Mouse (Mus musculus): Measurements from ENCODE around the gene Fars2. TPM values are rescaled to one million over a fixed set of nuclear protein-coding genes. Genes with fewer than 3 reads are reported as not detected.
A peak's percentile ranks its signal among the peaks of the same experiment; 100 is the strongest.

The Fars2 gene
- polyA plus RNA-seq, 1 experiment from 2014 or later = 46.3 TPM

DNA sequence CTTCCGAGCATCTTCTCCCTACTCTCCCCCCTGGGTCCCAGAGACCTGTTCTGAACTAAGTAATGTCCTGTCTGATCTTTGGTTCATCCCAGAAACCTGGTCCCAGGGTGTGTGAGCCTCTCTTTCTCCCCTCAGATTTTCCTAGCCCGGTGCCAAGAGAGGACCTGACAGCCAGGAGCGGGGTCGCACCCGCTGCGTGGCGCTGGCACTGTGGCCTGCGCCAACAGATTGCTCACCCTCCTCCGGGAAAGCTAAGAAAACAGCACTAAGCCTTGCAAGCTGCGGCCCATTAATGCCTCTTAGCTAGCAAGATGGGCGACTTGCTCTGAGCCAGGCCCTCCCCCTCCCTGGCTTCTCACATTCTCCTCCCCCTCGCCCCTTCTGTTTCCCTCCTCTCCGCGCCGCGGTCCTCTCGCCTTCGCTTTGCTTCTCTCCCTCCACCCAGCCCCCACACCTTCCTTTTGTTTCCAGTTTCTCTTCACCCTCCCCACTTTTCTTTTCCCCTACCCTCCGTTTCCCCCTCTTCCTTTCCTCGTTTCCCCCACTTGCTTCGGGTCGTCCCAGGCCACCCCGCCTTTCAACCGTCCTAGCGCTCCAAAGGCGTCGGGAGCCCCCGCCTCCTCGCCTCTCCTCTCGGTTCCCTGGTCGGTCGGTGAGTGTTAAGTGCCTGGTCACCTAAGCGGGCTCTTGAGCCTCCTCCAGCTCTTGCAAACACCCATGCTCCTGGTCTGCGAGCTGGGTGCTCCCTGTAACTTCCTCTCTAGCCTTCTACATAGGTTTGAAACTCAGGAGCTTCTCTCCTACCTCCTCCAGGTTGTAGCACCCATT lies 610.0 kb downstream of the Fars2 start:
- Histone ChIP-seq H3K4me2 (peak overlapping the region; percentile 73), H3K9me3 (replicated peaks) (no peaks in the 10 kb centered on the region), H3K27me3 (replicated peaks) (peaks cover 78% of the 10 kb centered on the region), H3K36me3 (no peaks in the 10 kb centered on the region), H3K9ac (peak overlapping the region; percentile 16; the same call in 1 of the 2 replicates), H3K4me1 (replicated peaks) (peaks cover 27% of the 10 kb centered on the region), H3K4me3 (peak overlapping the region; percentile 43), H3K27ac (ENCODE audit: poor library complexity, severe bottlenecking) (no peak overlapping the region)
- no peak for ATAC-seq (ENCODE audit: insufficient number of reproducible peaks, low FRiP score)
- under 1% methylated on average over 34 of the region's 34 CpGs for WGBS

- 2% methylated on average over 21 of the region's 23 CpGs for WGBS
- peaks cover 27% of the 10 kb centered on the region for H3K4me1 ChIP-seq (replicated peaks)
- peaks cover 74% of the 10 kb centered on the region for H3K27me3 ChIP-seq (replicated peaks)
- H3K9me3 ChIP-seq (replicated peaks) = no peaks in the 10 kb centered on the region
- peak overlapping the region; percentile 43 for H3K4me3 ChIP-seq
- ATAC-seq (ENCODE audit: insufficient number of reproducible peaks, low FRiP score) = no peak
- H3K4me2 ChIP-seq = peak overlapping the region; percentile 73
- no peak overlapping the region for H3K27ac ChIP-seq (ENCODE audit: poor library complexity, severe bottlenecking)
- no peak overlapping the region for H3K9ac ChIP-seq
- no peaks in the 10 kb centered on the region for H3K36me3 ChIP-seq
These were observed 610.7 kb downstream of the Fars2 start for GRCm38 (mm10) chr13:36727779-36728470.

GRCm38 (mm10) chr13:36728509-36728908 lies 611.3 kb downstream of the Fars2 start:
- no peaks in the 10 kb centered on the region for H3K9me3 ChIP-seq (replicated peaks)
- no peak for ATAC-seq (ENCODE audit: insufficient number of reproducible peaks, low FRiP score)
- no peak overlapping the region for H3K27ac ChIP-seq (ENCODE audit: poor library complexity, severe bottlenecking)
- no peak overlapping the region for H3K4me2 ChIP-seq
- H3K36me3 ChIP-seq = no peaks in the 10 kb centered on the region
- H3K27me3 ChIP-seq (replicated peaks) = peaks cover 72% of the 10 kb centered on the region
- no peak overlapping the region for H3K4me3 ChIP-seq
- peaks cover 27% of the 10 kb centered on the region for H3K4me1 ChIP-seq (replicated peaks)
- 13% methylated on average over 5 of the region's 5 CpGs for WGBS
- no peak overlapping the region for H3K9ac ChIP-seq

GRCm38 (mm10) chr13:36729731-36730340 lies 612.6 kb downstream of the Fars2 start:
- ATAC-seq (ENCODE audit: insufficient number of reproducible peaks, low FRiP score) = no peak
- Histone ChIP-seq H3K4me1 (replicated peaks) (peaks cover 28% of the 10 kb centered on the region), H3K4me3 (no peak overlapping the region), H3K9ac (no peak overlapping the region), H3K4me2 (no peak overlapping the region), H3K9me3 (replicated peaks) (no peaks in the 10 kb centered on the region), H3K27me3 (replicated peaks) (peaks cover 71% of the 10 kb centered on the region), H3K27ac (ENCODE audit: poor library complexity, severe bottlenecking) (no peak overlapping the region), H3K36me3 (no peaks in the 10 kb centered on the region)
- WGBS = 17% methylated on average over 13 of the region's 13 CpGs

- Histone ChIP-seq H3K4me2 (no peak overlapping the region), H3K9me3 (replicated peaks) (no peaks in the 10 kb centered on the region), H3K4me3 (no peak overlapping the region), H3K27me3 (replicated peaks) (peaks cover 67% of the 10 kb centered on the region), H3K27ac (ENCODE audit: poor library complexity, severe bottlenecking) (no peak overlapping the region), H3K4me1 (replicated peaks) (peaks cover 29% of the 10 kb centered on the region), H3K9ac (no peak overlapping the region), H3K36me3 (no peaks in the 10 kb centered on the region)
- WGBS = 15% methylated on average over 14 of the region's 14 CpGs
- no peak for ATAC-seq (ENCODE audit: insufficient number of reproducible peaks, low FRiP score)
These were observed 613.1 kb downstream of the Fars2 start for GRCm38 (mm10) chr13:36730341-36730761.

DNA sequence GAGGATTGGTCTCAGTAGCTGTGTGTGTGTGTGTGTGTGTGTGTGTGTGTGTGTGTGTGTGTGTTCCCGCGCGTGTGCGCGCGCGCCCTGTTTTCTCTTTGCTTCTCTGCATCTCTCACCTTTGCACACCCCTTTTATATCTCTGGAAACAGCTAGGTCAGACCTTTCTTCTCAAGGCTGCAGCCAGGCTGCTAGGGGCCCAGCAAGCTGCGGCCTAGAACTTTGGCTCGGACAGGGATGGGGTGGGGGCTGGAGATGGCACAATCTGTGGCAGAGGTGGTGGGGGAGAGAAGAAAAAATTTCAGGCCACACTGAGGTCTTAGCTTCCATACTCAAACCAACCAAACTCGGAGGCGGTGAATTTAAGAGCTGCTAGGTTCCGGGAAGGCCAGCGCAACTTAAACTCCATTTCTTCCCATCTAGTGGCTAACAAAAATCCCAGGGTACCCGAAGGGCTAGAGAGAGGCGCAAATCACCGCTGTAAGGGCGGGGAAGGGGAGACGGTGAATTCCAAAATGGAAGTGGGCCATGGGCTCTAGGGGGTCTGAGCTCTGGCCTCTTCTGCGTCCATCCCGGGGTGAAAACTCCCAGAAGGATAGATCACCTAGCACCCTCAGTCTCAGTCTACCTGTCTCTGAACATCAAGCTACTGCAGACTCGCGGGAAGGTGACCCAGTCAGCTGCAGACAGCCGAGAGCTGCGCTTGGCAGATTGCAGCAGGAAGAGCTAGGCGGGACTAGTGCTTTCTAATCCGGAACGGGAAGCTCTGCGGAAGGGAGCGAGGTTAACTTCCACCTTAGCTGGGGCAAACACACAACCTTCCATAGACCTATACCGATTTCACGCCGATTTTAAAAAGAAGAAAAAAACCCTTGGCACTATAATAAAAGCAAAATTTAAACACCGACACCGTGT lies 614.1 kb downstream of the Fars2 start:
- WGBS = 6% methylated on average over 34 of the region's 34 CpGs
- no peak for ATAC-seq (ENCODE audit: insufficient number of reproducible peaks, low FRiP score)
- H3K36me3 ChIP-seq = no peaks in the 10 kb centered on the region
- peaks cover 30% of the 10 kb centered on the region for H3K4me1 ChIP-seq (replicated peaks)
- H3K27ac ChIP-seq (ENCODE audit: poor library complexity, severe bottlenecking) = no peak overlapping the region
- H3K9ac ChIP-seq = 0 out of 2 replicates have a peak overlapping the region, but pooled peaks have one; percentile 19
- peak overlapping the region; percentile 73 for H3K4me2 ChIP-seq
- no peaks in the 10 kb centered on the region for H3K9me3 ChIP-seq (replicated peaks)
- peaks cover 68% of the 10 kb centered on the region for H3K27me3 ChIP-seq (replicated peaks)
- H3K4me3 ChIP-seq = peak overlapping the region; percentile 44

GRCm38 (mm10) chr13:36731931-36732461 lies 614.8 kb downstream of the Fars2 start:
- Histone ChIP-seq H3K9me3 (replicated peaks) (no peaks in the 10 kb centered on the region), H3K27ac (ENCODE audit: poor library complexity, severe bottlenecking) (no peak overlapping the region), H3K9ac (0 out of 2 replicates have a peak overlapping the region, but pooled peaks have one; percentile 29), H3K4me2 (peak overlapping the region; percentile 73), H3K36me3 (no peaks in the 10 kb centered on the region), H3K4me3 (peak overlapping the region; percentile 44), H3K4me1 (replicated peaks) (peaks cover 23% of the 10 kb centered on the region), H3K27me3 (replicated peaks) (peaks cover 62% of the 10 kb centered on the region)
- 0% methylated on average over 23 of the region's 23 CpGs for WGBS
- no peak for ATAC-seq (ENCODE audit: insufficient number of reproducible peaks, low FRiP score)

GRCm38 (mm10) chr13:36732891-36733490 lies 615.8 kb downstream of the Fars2 start:
- H3K9ac ChIP-seq = no peak overlapping the region
- H3K4me1 ChIP-seq (replicated peaks) = peaks cover 16% of the 10 kb centered on the region
- H3K27ac ChIP-seq (ENCODE audit: poor library complexity, severe bottlenecking) = no peak overlapping the region
- H3K4me2 ChIP-seq = no peak overlapping the region
- no peaks in the 10 kb centered on the region for H3K9me3 ChIP-seq (replicated peaks)
- peaks cover 52% of the 10 kb centered on the region for H3K27me3 ChIP-seq (replicated peaks)
- no peaks in the 10 kb centered on the region for H3K36me3 ChIP-seq
- WGBS = 7% methylated on average over 6 of the region's 6 CpGs
- ATAC-seq (ENCODE audit: insufficient number of reproducible peaks, low FRiP score) = no peak
- 0 out of 2 replicates have a peak overlapping the region, but pooled peaks have one; percentile 54 for H3K4me3 ChIP-seq

DNA sequence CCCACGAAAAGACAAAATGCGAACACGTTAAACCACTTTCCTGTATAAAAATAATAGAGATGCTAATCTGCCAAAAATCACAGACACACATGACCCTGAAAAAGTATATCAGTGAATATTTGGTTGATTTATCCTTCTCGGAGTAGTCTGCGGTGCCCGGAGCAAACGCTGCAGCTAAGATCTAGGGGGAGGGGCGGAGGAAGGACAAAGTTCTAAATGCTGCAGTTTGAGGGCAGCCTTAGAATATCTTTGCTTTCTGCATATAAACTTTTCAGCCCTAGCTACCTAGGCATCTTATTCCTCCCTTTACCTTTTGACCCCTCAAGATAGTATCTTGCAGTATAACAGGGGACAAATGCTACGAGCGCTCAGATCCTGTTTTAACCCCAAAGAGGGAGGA lies 616.4 kb downstream of the Fars2 start:
- no peaks in the 10 kb centered on the region for H3K9me3 ChIP-seq (replicated peaks)
- peak overlapping the region; percentile 91 for H3K4me2 ChIP-seq
- H3K27ac ChIP-seq (ENCODE audit: poor library complexity, severe bottlenecking) = no peak overlapping the region
- no peak overlapping the region for H3K9ac ChIP-seq
- peak overlapping the region; percentile 54 for H3K4me3 ChIP-seq
- H3K36me3 ChIP-seq = no peaks in the 10 kb centered on the region
- WGBS = 3% methylated on average over 10 of the region's 10 CpGs
- no peak for ATAC-seq (ENCODE audit: insufficient number of reproducible peaks, low FRiP score)
- H3K4me1 ChIP-seq (replicated peaks) = peaks cover 16% of the 10 kb centered on the region
- peaks cover 47% of the 10 kb centered on the region for H3K27me3 ChIP-seq (replicated peaks)

Data from heart, embryonic 12.5 days (tissue).